Mouse (Mus musculus) liver, embryonic 11.5 days (tissue): Measurements from ENCODE around the gene Cox6a1. TPM values are rescaled to one million over a fixed set of nuclear protein-coding genes. Genes with fewer than 3 reads are reported as not detected.
A peak's percentile ranks its signal among the peaks of the same experiment; 100 is the strongest.

Source experiments
- ATAC-seq: fragments of 200-750 bp; cut with Nextera tagmentation; replicated peaks from 2 replicates; pipeline ENCODE4 v1.8.0; 2017; ENCODE audit warnings: moderate number of reproducible peaks, mild to moderate bottlenecking, moderate TSS enrichment, moderate library complexity; ENCODE audit not compliant: low FRiP score
- DNase-seq: peaks from one replicate; pipeline ENCODE4 v3.0.0-alpha.2; 2017; ENCODE audit warnings: low spot score
- H3K27ac ChIP-seq: fragments of 300-500 bp; sonication (generic); 2 replicates; pipeline ENCODE4 v1.5.1; 2014; ENCODE audit warnings: mild to moderate bottlenecking, low read depth, low read length, control low read depth
- H3K27me3 ChIP-seq: fragments of 300-500 bp; sonication (generic); replicated peaks from 2 replicates; pipeline ENCODE4 v1.6.1; 2014; ENCODE audit warnings: low read length, mixed read lengths; ENCODE audit not compliant: control insufficient read depth, insufficient read depth
- H3K36me3 ChIP-seq: fragments of 300-500 bp; sonication (generic); 2 replicates; pipeline ENCODE4 v1.6.1; 2014; ENCODE audit warnings: mild to moderate bottlenecking, low read length, moderate library complexity, mixed read lengths; ENCODE audit not compliant: control insufficient read depth, insufficient read depth
- H3K4me1 ChIP-seq: fragments of 300-500 bp; sonication (generic); replicated peaks from 2 replicates; pipeline ENCODE4 v1.6.1; 2014; ENCODE audit warnings: low read length, mixed read lengths; ENCODE audit not compliant: control insufficient read depth, insufficient read depth
- H3K4me2 ChIP-seq: fragments of 300-500 bp; sonication (generic); 2 replicates; pipeline ENCODE4 v1.6.1; 2014; ENCODE audit warnings: mild to moderate bottlenecking, control low read depth, moderate library complexity
- H3K4me3 ChIP-seq: fragments of 300-500 bp; sonication (generic); 2 replicates; pipeline ENCODE4 v1.5.1; 2014; ENCODE audit warnings: low read depth, low read length, control low read depth
- H3K9ac ChIP-seq: fragments of 300-500 bp; sonication (generic); 2 replicates; pipeline ENCODE4 v1.6.1; 2014; ENCODE audit warnings: low read depth, low read length, control low read depth
- H3K9me3 ChIP-seq: fragments of 300-500 bp; sonication (generic); 2 replicates; pipeline ENCODE4 v1.6.1; 2016; ENCODE audit warnings: low read length, inconsistent platforms, mixed read lengths; ENCODE audit not compliant: control insufficient read depth
- WGBS: fragments of 180-500 bp; shearing (Covaris S2); extraction: QIAGEN DNeasy Blood & Tissue Kit; methylation state at CpG from one replicate; pipeline ENCODE4 v1.1.7; 2014; 5-methylcytosine and 5-hydroxymethylcytosine counted together
- polyA plus RNA-seq: library from polyadenylated mRNA; unstranded; fragments of >200 nt; fragmentation: Nextera tagmentation; extraction: Ambion mirVana; gene quantifications from 2 replicates; pipeline ENCODE4 v1.2.1, GENCODE M21; 2014

Gene Cox6a1
- polyA plus RNA-seq, 1 experiment from 2014 or later, result 865 TPM

GRCm38 (mm10) chr5:115375436-115375835, 26.7 kb upstream of the Cox6a1 start:
- Histone ChIP-seq H3K4me3 (no peak overlapping the region), H3K9ac (no peak overlapping the region), H3K9me3 (no peaks in the 10 kb centered on the region), H3K4me1 (no peaks in the 10 kb centered on the region), H3K27me3 (peaks cover 20% of the 10 kb centered on the region), H3K36me3 (no peaks in the 10 kb centered on the region), H3K4me2 (no peak overlapping the region), H3K27ac (no peak overlapping the region)
- 57% methylated on average over 2 of the region's 2 CpGs for WGBS
- ATAC-seq (no peak), DNase-seq (no peak)

GRCm38 (mm10) chr5:115374204-115374820, 25.5 kb upstream of the Cox6a1 start:
- no peak for DNase-seq
- Histone ChIP-seq H3K4me1 (no peaks in the 10 kb centered on the region), H3K9me3 (no peaks in the 10 kb centered on the region), H3K27me3 (peaks cover 20% of the 10 kb centered on the region), H3K27ac (no peak overlapping the region), H3K36me3 (no peaks in the 10 kb centered on the region), H3K4me2 (peak overlapping the region; percentile 42), H3K4me3 (peak overlapping the region; percentile 19; the same call in 1 of the 2 replicates), H3K9ac (no peak overlapping the region)
- 34% methylated on average over 11 of the region's 11 CpGs for WGBS
- no peak for ATAC-seq

- H3K36me3 ChIP-seq, result no peaks in the 10 kb centered on the region
- H3K4me3 ChIP-seq, result peak overlapping the region; percentile 19; the same call in 1 of the 2 replicates
- no peaks in the 10 kb centered on the region for H3K9me3 ChIP-seq
- H3K4me1 ChIP-seq, result no peaks in the 10 kb centered on the region
- no peak overlapping the region for H3K9ac ChIP-seq
- no peak for DNase-seq
- 21% methylated on average over 26 of the region's 26 CpGs for WGBS
- H3K27ac ChIP-seq, result no peak overlapping the region
- peaks cover 20% of the 10 kb centered on the region for H3K27me3 ChIP-seq
- ATAC-seq, result no peak
- H3K4me2 ChIP-seq, result peak overlapping the region; percentile 42
These were observed 24.8 kb upstream of the Cox6a1 start for GRCm38 (mm10) chr5:115373441-115374203.

- no peaks in the 10 kb centered on the region for H3K9me3 ChIP-seq
- H3K36me3 ChIP-seq, result no peaks in the 10 kb centered on the region
- 44% methylated on average over 9 of the region's 9 CpGs for WGBS
- no peak overlapping the region for H3K4me2 ChIP-seq
- no peak overlapping the region for H3K9ac ChIP-seq
- ATAC-seq, result no peak
- H3K27me3 ChIP-seq, result peaks cover 20% of the 10 kb centered on the region
- no peak overlapping the region for H3K27ac ChIP-seq
- H3K4me1 ChIP-seq, result no peaks in the 10 kb centered on the region
- no peak overlapping the region for H3K4me3 ChIP-seq
- no peak for DNase-seq
These were observed 23.0 kb upstream of the Cox6a1 start for GRCm38 (mm10) chr5:115371736-115372135.

- Histone ChIP-seq H3K4me1 (no peaks in the 10 kb centered on the region), H3K4me2 (no peak overlapping the region), H3K9me3 (no peaks in the 10 kb centered on the region), H3K4me3 (no peak overlapping the region), H3K27ac (no peak overlapping the region), H3K36me3 (no peaks in the 10 kb centered on the region), H3K9ac (no peak overlapping the region), H3K27me3 (peaks cover 14% of the 10 kb centered on the region)
- ATAC-seq (no peak), DNase-seq (no peak)
- WGBS, result 71% methylated on average over 4 of the region's 4 CpGs
These were observed 16.0 kb upstream of the Cox6a1 start for GRCm38 (mm10) chr5:115364782-115365181.

- Histone ChIP-seq H3K4me2 (no peak overlapping the region), H3K4me3 (no peak overlapping the region), H3K27ac (no peak overlapping the region), H3K4me1 (no peaks in the 10 kb centered on the region), H3K9ac (no peak overlapping the region), H3K36me3 (no peaks in the 10 kb centered on the region), H3K9me3 (no peaks in the 10 kb centered on the region), H3K27me3 (peaks cover 14% of the 10 kb centered on the region)
- DNase-seq (no peak), ATAC-seq (no peak)
- 21% methylated on average over 18 of the region's 19 CpGs for WGBS
These were observed 14.3 kb upstream of the Cox6a1 start for GRCm38 (mm10) chr5:115362819-115363714.

GRCm38 (mm10) chr5:115362216-115362615, 13.4 kb upstream of the Cox6a1 start:
- H3K36me3 ChIP-seq, result no peaks in the 10 kb centered on the region
- no peaks in the 10 kb centered on the region for H3K9me3 ChIP-seq
- DNase-seq (no peak), ATAC-seq (no peak)
- H3K4me3 ChIP-seq, result no peak overlapping the region
- no peak overlapping the region for H3K9ac ChIP-seq
- WGBS, result 36% methylated on average over 7 of the region's 7 CpGs
- H3K27me3 ChIP-seq, result peaks cover 14% of the 10 kb centered on the region
- no peaks in the 10 kb centered on the region for H3K4me1 ChIP-seq
- H3K27ac ChIP-seq, result no peak overlapping the region
- H3K4me2 ChIP-seq, result no peak overlapping the region

GRCm38 (mm10) chr5:115359851-115360372, 11.1 kb upstream of the Cox6a1 start:
- H3K27me3 ChIP-seq, result peaks cover 17% of the 10 kb centered on the region
- ATAC-seq (no peak), DNase-seq (no peak)
- WGBS, result 48% methylated on average over 5 of the region's 5 CpGs
- H3K9me3 ChIP-seq, result no peaks in the 10 kb centered on the region
- no peak overlapping the region for H3K9ac ChIP-seq
- H3K27ac ChIP-seq, result no peak overlapping the region
- no peaks in the 10 kb centered on the region for H3K36me3 ChIP-seq
- H3K4me3 ChIP-seq, result no peak overlapping the region
- H3K4me1 ChIP-seq, result no peaks in the 10 kb centered on the region; the same call in 1 of the 2 replicates
- H3K4me2 ChIP-seq, result no peak overlapping the region
